Mouse (Mus musculus): ENCODE data around the gene Tmem273.

DNA sequence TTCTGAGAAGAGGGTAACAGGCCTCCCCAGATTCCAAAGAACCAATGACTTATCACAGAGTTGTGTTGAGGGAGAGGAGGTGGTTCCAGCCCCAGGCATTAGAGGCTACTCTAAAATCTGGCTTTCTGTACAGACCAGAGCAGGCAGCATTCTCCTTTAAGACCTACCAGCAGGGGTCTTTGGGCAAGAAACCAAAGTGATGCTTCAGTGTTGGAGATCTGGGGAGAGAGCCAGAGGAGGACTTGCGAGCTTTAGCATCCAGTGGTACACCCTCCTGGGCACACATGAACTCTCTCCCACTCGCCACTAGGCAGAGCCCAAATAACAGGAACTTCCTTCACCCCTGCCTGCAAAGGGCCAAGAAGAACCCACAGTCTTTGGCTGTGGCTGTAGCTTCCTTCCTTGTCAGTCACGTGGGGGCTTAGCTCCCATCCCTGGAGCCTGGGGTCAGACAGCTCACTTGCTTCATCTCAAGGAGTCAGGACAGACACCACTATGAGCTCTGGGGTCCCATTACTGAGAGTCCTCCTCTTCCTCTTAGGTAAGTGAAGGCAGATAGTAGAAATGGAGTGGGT is at the start of gene Tmem273:
- TF ChIP-seq CTCF (IDR thresholded peaks at IDR 0.05; ENCODE audit: low read depth, low read length): no peak
- no peak for TF ChIP-seq POLR2A (IDR thresholded peaks at IDR 0.05; ENCODE audit: extremely low read depth, insufficient read depth, low read length)
